Mouse (Mus musculus): Measurements from ENCODE around the gene Cd40lg. TPM values are rescaled to one million over a fixed set of nuclear protein-coding genes. Genes with fewer than 3 reads are reported as not detected.
A peak's percentile ranks its signal among the peaks of the same experiment; 100 is the strongest.

The Cd40lg gene
- total RNA-seq, 2 experiments from 2014 or later, result not detected

GRCm38 (mm10) chrX:57260744-57261143 is 48.8 kb downstream of the Cd40lg start:
- ATAC-seq (replicated peaks; ENCODE audit: poor library complexity), result peak; percentile 54; the same call in 1 of the 2 replicates

- peak; percentile 52 for ATAC-seq (replicated peaks; ENCODE audit: poor library complexity)
These were observed 51.6 kb downstream of the Cd40lg start for GRCm38 (mm10) chrX:57263515-57263914.

Other genes with a start within 250 kb of the Cd40lg start
- not detected in 2 replicates for gene Brs3, start 169.1 kb upstream of the Cd40lg start, total RNA-seq (2015)
- not detected in 2 replicates for gene Brs3, start 169.1 kb upstream of the Cd40lg start, total RNA-seq (2017)
- gene Htatsf1, start 158.6 kb upstream of the Cd40lg start, total RNA-seq (2015), result 48.9 and 56.2 TPM in 2 replicates
- 73.3 and 81.0 TPM in 2 replicates for gene Htatsf1, start 158.6 kb upstream of the Cd40lg start, total RNA-seq (2017)
- not detected in 2 replicates for gene Vgll1, start 124.0 kb upstream of the Cd40lg start, total RNA-seq (2015)
- not detected in 2 replicates for gene Vgll1, start 124.0 kb upstream of the Cd40lg start, total RNA-seq (2017)
- gene Arhgef6, start 126.6 kb downstream of the Cd40lg start, total RNA-seq (2015), result 162 and 166 TPM in 2 replicates
- 108 and 110 TPM in 2 replicates for gene Arhgef6, start 126.6 kb downstream of the Cd40lg start, total RNA-seq (2017)
- 85.0 and 92.6 TPM in 2 replicates for gene Rbmx, start 180.9 kb downstream of the Cd40lg start, total RNA-seq (2015)
- 60.8 and 87.4 TPM in 2 replicates for gene Rbmx, start 180.9 kb downstream of the Cd40lg start, total RNA-seq (2017)
- gene Gm364, start 197.0 kb downstream of the Cd40lg start, total RNA-seq (2015), result not detected in 2 replicates
- not detected in 2 replicates for gene Gm364, start 197.0 kb downstream of the Cd40lg start, total RNA-seq (2017)

Data from megakaryocyte progenitor cell, adult 5-6 weeks (primary cell).